Mouse (Mus musculus): ENCODE measurements at regions not wholly inside any gene's neighbourhood (a gene's known extent, or its start where the extent isn't known, plus 50 kb on each side); places are given as distances from the start of the nearest gene placed in this dataset.
A peak's percentile ranks its signal among the peaks of the same experiment; 100 is the strongest.

- no peak for TF ChIP-seq CTCF (IDR thresholded peaks at IDR 0.05; ENCODE audit: low read depth)
- TF ChIP-seq EP300 (optimal IDR thresholded peaks at IDR 0.05) = no peak
- Histone ChIP-seq H3K4me2 (replicated peaks; ENCODE audit: low read depth) (no peak overlapping the region), H3K9ac (ENCODE audit: low read length) (no peak overlapping the region), H3K36me3 (ENCODE audit: control insufficient read depth, insufficient read depth, low read length) (no peaks in the 10 kb centered on the region), H3K4me3 (ENCODE audit: low read depth, low read length) (no peak overlapping the region), H3K9me3 (ENCODE audit: control insufficient read depth, low read length) (no peaks in the 10 kb centered on the region), H3K27ac (replicated peaks) (no peak overlapping the region), H3K27me3 (ENCODE audit: control insufficient read depth, insufficient read depth, low read length) (no peaks in the 10 kb centered on the region), H3K4me1 (replicated peaks; ENCODE audit: control insufficient read depth, insufficient read depth) (no peaks in the 10 kb centered on the region; the same call in 1 of the 2 replicates)
- ATAC-seq (ENCODE audit: low FRiP score, low TSS enrichment) (no peak), DNase-seq (ENCODE audit: low spot score) (no peak)
- WGBS = 77% methylated on average over 6 of the region's 6 CpGs
Measured at GRCm38 (mm10) chr16:24232001-24232530, 161.2 kb upstream of the Lpp start.

- no peaks in the 10 kb centered on the region for H3K9me3 ChIP-seq (ENCODE audit: control insufficient read depth, low read length)
- DNase-seq (ENCODE audit: low spot score) = no peak
- no peak overlapping the region for H3K27ac ChIP-seq (replicated peaks)
- ATAC-seq (ENCODE audit: low FRiP score, low TSS enrichment) = no peak
- no peak overlapping the region for H3K4me2 ChIP-seq (replicated peaks; ENCODE audit: low read depth)
- no peaks in the 10 kb centered on the region for H3K36me3 ChIP-seq (ENCODE audit: control insufficient read depth, insufficient read depth, low read length)
- H3K27me3 ChIP-seq (ENCODE audit: control insufficient read depth, insufficient read depth, low read length) = no peaks in the 10 kb centered on the region
- H3K4me3 ChIP-seq (ENCODE audit: low read depth, low read length) = no peak overlapping the region
- no peak overlapping the region for H3K9ac ChIP-seq (ENCODE audit: low read length)
- H3K4me1 ChIP-seq (replicated peaks; ENCODE audit: control insufficient read depth, insufficient read depth) = no peaks in the 10 kb centered on the region; the same call in 1 of the 2 replicates
- 69% methylated on average over 5 of the region's 5 CpGs for WGBS
- TF ChIP-seq EP300 (optimal IDR thresholded peaks at IDR 0.05) = no peak
- no peak for TF ChIP-seq CTCF (IDR thresholded peaks at IDR 0.05; ENCODE audit: low read depth)
Measured at GRCm38 (mm10) chr16:24231506-24231905, 161.8 kb upstream of the Lpp start.

GRCm38 (mm10) chr16:24229002-24229607 is 164.2 kb upstream of the Lpp start:
- H3K4me3 ChIP-seq (ENCODE audit: low read depth, low read length) = no peak overlapping the region
- H3K4me1 ChIP-seq (replicated peaks; ENCODE audit: control insufficient read depth, insufficient read depth) = no peaks in the 10 kb centered on the region; the same call in 1 of the 2 replicates
- ATAC-seq (ENCODE audit: low FRiP score, low TSS enrichment) (0 out of 2 replicates have a peak, but pooled peaks have one; percentile 24), DNase-seq (ENCODE audit: low spot score) (no peak)
- no peak overlapping the region for H3K9ac ChIP-seq (ENCODE audit: low read length)
- no peaks in the 10 kb centered on the region for H3K9me3 ChIP-seq (ENCODE audit: control insufficient read depth, low read length)
- TF ChIP-seq CTCF (IDR thresholded peaks at IDR 0.05; ENCODE audit: low read depth) = no peak
- no peak for TF ChIP-seq EP300 (optimal IDR thresholded peaks at IDR 0.05)
- no peaks in the 10 kb centered on the region for H3K36me3 ChIP-seq (ENCODE audit: control insufficient read depth, insufficient read depth, low read length)
- 70% methylated on average over 7 of the region's 7 CpGs for WGBS
- no peak overlapping the region for H3K4me2 ChIP-seq (replicated peaks; ENCODE audit: low read depth)
- H3K27ac ChIP-seq (replicated peaks) = no peak overlapping the region
- H3K27me3 ChIP-seq (ENCODE audit: control insufficient read depth, insufficient read depth, low read length) = no peaks in the 10 kb centered on the region

GRCm38 (mm10) chr16:24225897-24226296 is 167.4 kb upstream of the Lpp start:
- no peak for DNase-seq (ENCODE audit: low spot score)
- Histone ChIP-seq H3K36me3 (ENCODE audit: control insufficient read depth, insufficient read depth, low read length) (no peaks in the 10 kb centered on the region), H3K9me3 (ENCODE audit: control insufficient read depth, low read length) (no peaks in the 10 kb centered on the region), H3K4me3 (ENCODE audit: low read depth, low read length) (no peak overlapping the region), H3K4me2 (replicated peaks; ENCODE audit: low read depth) (no peak overlapping the region), H3K27me3 (ENCODE audit: control insufficient read depth, insufficient read depth, low read length) (no peaks in the 10 kb centered on the region), H3K4me1 (replicated peaks; ENCODE audit: control insufficient read depth, insufficient read depth) (no peaks in the 10 kb centered on the region), H3K9ac (ENCODE audit: low read length) (no peak overlapping the region), H3K27ac (replicated peaks) (no peak overlapping the region)
- WGBS = 57% methylated on average over 4 of the region's 4 CpGs
- no peak for ATAC-seq (ENCODE audit: low FRiP score, low TSS enrichment)
- TF ChIP-seq EP300 (optimal IDR thresholded peaks at IDR 0.05) (no peak), CTCF (IDR thresholded peaks at IDR 0.05; ENCODE audit: low read depth) (no peak)

- ATAC-seq (ENCODE audit: low FRiP score, low TSS enrichment) (no peak), DNase-seq (ENCODE audit: low spot score) (no peak)
- Histone ChIP-seq H3K27ac (replicated peaks) (no peak overlapping the region), H3K4me3 (ENCODE audit: low read depth, low read length) (no peak overlapping the region), H3K4me2 (replicated peaks; ENCODE audit: low read depth) (no peak overlapping the region), H3K9me3 (ENCODE audit: control insufficient read depth, low read length) (no peaks in the 10 kb centered on the region), H3K9ac (ENCODE audit: low read length) (no peak overlapping the region), H3K36me3 (ENCODE audit: control insufficient read depth, insufficient read depth, low read length) (no peaks in the 10 kb centered on the region), H3K4me1 (replicated peaks; ENCODE audit: control insufficient read depth, insufficient read depth) (no peaks in the 10 kb centered on the region), H3K27me3 (ENCODE audit: control insufficient read depth, insufficient read depth, low read length) (no peaks in the 10 kb centered on the region)
- TF ChIP-seq CTCF (IDR thresholded peaks at IDR 0.05; ENCODE audit: low read depth) (no peak), EP300 (optimal IDR thresholded peaks at IDR 0.05) (no peak)
- WGBS = 97% methylated on average over 1 of the region's 1 CpGs
Measured at GRCm38 (mm10) chr16:24225090-24225489, 168.2 kb upstream of the Lpp start.

- Histone ChIP-seq H3K4me3 (ENCODE audit: low read depth, low read length) (no peak overlapping the region), H3K36me3 (ENCODE audit: control insufficient read depth, insufficient read depth, low read length) (no peaks in the 10 kb centered on the region), H3K9ac (ENCODE audit: low read length) (no peak overlapping the region), H3K27me3 (ENCODE audit: control insufficient read depth, insufficient read depth, low read length) (no peaks in the 10 kb centered on the region), H3K9me3 (ENCODE audit: control insufficient read depth, low read length) (no peaks in the 10 kb centered on the region), H3K4me1 (replicated peaks; ENCODE audit: control insufficient read depth, insufficient read depth) (no peaks in the 10 kb centered on the region), H3K27ac (replicated peaks) (no peak overlapping the region), H3K4me2 (replicated peaks; ENCODE audit: low read depth) (no peak overlapping the region)
- DNase-seq (ENCODE audit: low spot score) (no peak), ATAC-seq (ENCODE audit: low FRiP score, low TSS enrichment) (no peak)
- TF ChIP-seq CTCF (IDR thresholded peaks at IDR 0.05; ENCODE audit: low read depth) = no peak
- TF ChIP-seq EP300 (optimal IDR thresholded peaks at IDR 0.05) = no peak
Measured at GRCm38 (mm10) chr16:24223901-24224300, 169.4 kb upstream of the Lpp start.

All from stomach, postnatal 0 days (tissue).